Mouse (Mus musculus): ENCODE data around the gene Baiap3.
A peak's percentile ranks its signal among the peaks of the same experiment; 100 is the strongest.

Baiap3 gene

DNA sequence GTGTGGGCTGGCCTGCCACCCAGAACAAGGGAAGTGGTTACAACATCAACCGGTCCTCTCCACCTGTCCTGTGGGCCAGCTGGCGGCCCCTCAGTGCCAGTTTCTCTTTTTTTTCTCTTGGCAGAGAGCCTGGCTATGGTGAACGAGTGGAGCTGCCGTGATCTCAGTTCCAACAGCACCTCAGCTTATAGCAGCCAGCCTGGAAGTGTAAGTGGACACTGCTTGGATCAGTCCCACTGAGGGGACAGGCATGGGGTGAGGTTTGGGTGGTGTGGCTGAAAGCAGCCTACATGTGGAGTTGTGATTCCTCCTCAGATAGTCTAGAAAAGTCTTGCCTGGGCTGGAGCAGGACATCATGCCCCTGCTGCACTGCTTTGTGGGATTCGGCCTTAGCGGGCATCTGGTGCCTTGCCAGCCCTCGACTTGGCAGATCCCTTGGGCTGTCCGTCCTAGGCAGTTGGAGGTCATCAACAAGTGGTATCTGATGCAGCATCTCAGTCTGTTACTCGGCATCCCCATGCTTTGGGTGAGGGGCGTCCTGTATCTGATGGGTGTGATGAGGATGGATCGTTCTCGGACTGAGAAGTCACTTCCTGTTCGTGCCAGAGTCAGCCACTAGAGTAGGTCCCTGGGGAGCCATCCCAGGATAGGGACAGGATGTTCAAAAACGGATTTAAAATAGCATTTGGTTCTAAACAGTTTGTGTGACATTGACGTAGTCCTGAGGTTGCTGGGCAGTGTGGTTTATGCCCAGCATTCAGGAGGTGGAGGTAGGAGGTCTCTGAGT lies 45.3 kb downstream of the Baiap3 start:
- ATAC-seq (ENCODE audit: low TSS enrichment), result peak; percentile 27; the same call in 1 of the 2 replicates

DNA sequence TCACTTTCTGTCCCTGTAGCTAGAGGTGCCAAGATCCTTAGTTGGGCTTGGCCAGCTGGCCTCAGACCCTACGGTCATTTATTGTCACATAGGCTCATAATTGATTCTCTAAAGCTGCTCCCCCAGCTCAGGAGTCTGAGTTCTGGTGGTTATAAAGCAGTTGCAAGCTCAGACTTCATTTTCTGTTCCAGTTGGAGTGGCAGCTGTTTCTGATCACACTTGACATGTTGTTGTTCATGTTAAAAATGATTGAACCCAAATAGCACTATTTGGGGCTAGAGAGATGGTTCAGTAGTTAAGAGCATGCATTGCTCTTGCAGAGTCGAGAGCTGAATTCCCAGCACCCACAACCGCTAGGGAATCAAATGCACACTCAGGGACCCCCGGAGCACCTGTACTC lies 46.2 kb downstream of the Baiap3 start:
- no peak for ATAC-seq (ENCODE audit: low TSS enrichment)

DNA sequence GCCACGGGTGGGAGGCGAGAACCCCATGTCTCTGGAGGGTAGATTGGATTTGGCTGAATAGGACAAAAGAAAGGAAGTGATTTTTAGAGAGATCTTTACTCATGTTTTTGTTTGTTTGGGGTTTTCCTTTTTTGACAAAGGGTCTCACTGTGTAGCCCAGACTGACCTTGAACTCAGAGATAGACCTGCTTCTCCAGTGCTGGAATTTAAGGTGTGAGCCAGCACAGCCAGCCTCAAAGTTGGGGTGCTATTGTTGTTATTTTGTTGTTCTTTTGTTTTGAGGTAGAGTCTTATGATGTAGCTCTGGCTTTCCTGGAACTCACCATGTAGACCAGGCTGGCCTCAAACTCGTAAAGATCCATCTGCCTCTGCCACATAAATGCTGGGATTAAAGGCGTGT lies 53.8 kb downstream of the Baiap3 start:
- ATAC-seq (ENCODE audit: low TSS enrichment), result no peak

Data from frontal cortex, adult (tissue).